Mouse (Mus musculus) C2C12 (cell line): Measurements from ENCODE around the gene Ahcyl2. TPM values are rescaled to one million over a fixed set of nuclear protein-coding genes. Genes with fewer than 3 reads are reported as not detected.

Experiments
- H3K27me3 ChIP-seq: one replicate; pipeline ENCODE4 v1.6.1; 2011; ENCODE audit not compliant: control insufficient read depth, insufficient read depth, insufficient read length
- H3K36me3 ChIP-seq: one replicate; pipeline ENCODE4 v1.6.1; 2011; ENCODE audit not compliant: control insufficient read depth, insufficient read depth
- H3K4me3 ChIP-seq: one replicate; pipeline ENCODE4 v1.5.1; 2011; ENCODE audit warnings: mild to moderate bottlenecking, control low read depth; ENCODE audit not compliant: poor library complexity, insufficient read depth, severe bottlenecking
- H3K79me2 ChIP-seq: one replicate; pipeline ENCODE4 v1.6.1; 2011; ENCODE audit not compliant: control insufficient read depth, insufficient read depth
- H3K79me3 ChIP-seq: one replicate; pipeline ENCODE4 v1.6.1; 2011; ENCODE audit warnings: low read depth, control low read depth
- H3ac ChIP-seq: one replicate; pipeline ENCODE3; 2011; ENCODE audit warnings: low read depth; ENCODE audit not compliant: control insufficient read depth, insufficient read length
- CEBPB ChIP-seq: IDR thresholded peaks from one replicate; pipeline ENCODE4 v1.6.1; 2011; ENCODE audit warnings: low read depth, mild to moderate bottlenecking, control low read depth, moderate library complexity
- CTCF ChIP-seq: IDR thresholded peaks from one replicate; pipeline ENCODE4 v1.5.1; 2011; ENCODE audit not compliant: control insufficient read depth, insufficient read depth, insufficient read length
- FOSL1 ChIP-seq: IDR thresholded peaks from one replicate; pipeline ENCODE4 v1.8.0; 2011; ENCODE audit warnings: mild to moderate bottlenecking, low read length; ENCODE audit not compliant: poor library complexity, insufficient read depth, severe bottlenecking
- MAX ChIP-seq: IDR thresholded peaks from one replicate; pipeline ENCODE4 v1.6.1; 2011; ENCODE audit warnings: mild to moderate bottlenecking, control low read depth
- MYOD1 ChIP-seq: IDR thresholded peaks from one replicate; pipeline ENCODE4 v1.6.1; 2011; ENCODE audit warnings: low read depth; ENCODE audit not compliant: control insufficient read depth, insufficient read length
- MYOG ChIP-seq: IDR thresholded peaks from one replicate; pipeline ENCODE4 v1.6.1; 2011; ENCODE audit not compliant: control insufficient read depth, insufficient read length; ENCODE audit errors: extremely low read depth
- USF1 ChIP-seq: IDR thresholded peaks from one replicate; pipeline ENCODE4 v1.6.1; 2011; ENCODE audit warnings: low read depth, mild to moderate bottlenecking, control low read depth, moderate library complexity
- polyA plus RNA-seq: library from polyadenylated mRNA; unstranded; fragments of >200 nt; fragmentation: generic; extraction: Trizol; gene quantifications from one replicate; pipeline ENCODE4 v1.2.1, GENCODE M21; 2012; ENCODE audit warnings: missing spikeins

Ahcyl2 gene
- polyA plus RNA-seq, 1 experiment, result 6.3 TPM

DNA sequence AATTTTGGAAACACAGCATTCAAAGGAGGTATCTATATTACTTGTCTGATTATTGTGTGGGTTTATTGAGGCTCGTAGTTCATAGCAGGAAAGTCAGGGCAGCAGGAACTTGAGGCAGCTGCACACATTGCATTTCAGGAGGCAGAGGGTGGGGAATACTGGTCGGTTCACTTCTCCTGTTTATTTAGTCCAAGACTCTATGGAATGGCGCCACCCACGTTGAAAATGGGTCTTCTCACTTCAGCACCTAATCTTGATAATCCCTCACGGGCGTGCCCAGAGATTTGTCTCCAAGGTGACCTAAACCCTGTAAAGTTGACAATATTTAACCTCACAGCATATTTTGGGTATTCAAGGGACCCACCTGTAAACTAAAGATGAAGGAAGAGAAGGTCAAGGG, 180.0 kb downstream of the Ahcyl2 start:
- no peaks in the 10 kb centered on the region for H3K79me3 ChIP-seq
- no peak overlapping the region for H3ac ChIP-seq
- H3K27me3 ChIP-seq, result no peaks in the 10 kb centered on the region
- no peaks in the 10 kb centered on the region for H3K79me2 ChIP-seq
- TF ChIP-seq USF1, result no peak
- TF ChIP-seq FOSL1, result no peak
- TF ChIP-seq CEBPB, result no peak
- no peak for TF ChIP-seq CTCF
- TF ChIP-seq MYOD1, result no peak
- no peak for TF ChIP-seq MYOG
- TF ChIP-seq MAX, result no peak
- no peak overlapping the region for H3K4me3 ChIP-seq
- no peaks in the 10 kb centered on the region for H3K36me3 ChIP-seq

DNA sequence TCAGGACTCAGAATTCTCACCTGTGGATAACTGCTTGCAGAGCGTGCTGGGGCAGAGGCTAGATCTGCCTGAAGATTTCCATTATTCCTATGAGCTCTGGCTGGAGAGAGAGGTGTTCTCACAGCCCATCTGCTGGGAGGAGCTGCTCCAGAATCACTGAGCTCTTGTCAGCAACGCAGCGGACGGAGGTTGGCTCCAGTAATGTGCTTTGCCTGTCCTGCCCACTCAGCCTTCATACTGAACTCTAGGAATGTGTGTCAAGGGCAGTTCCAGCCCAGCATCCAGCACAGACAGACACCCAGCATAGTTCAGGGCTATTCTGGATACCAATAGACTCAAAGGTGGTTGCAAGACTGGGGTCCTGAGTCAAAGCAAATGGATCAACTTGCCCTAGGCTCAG, 188.9 kb downstream of the Ahcyl2 start:
- H3K4me3 ChIP-seq, result no peak overlapping the region
- TF ChIP-seq CTCF (no peak), MYOD1 (no peak), FOSL1 (no peak), CEBPB (no peak), MYOG (no peak), MAX (no peak), USF1 (no peak)
- no peaks in the 10 kb centered on the region for H3K27me3 ChIP-seq
- H3K79me3 ChIP-seq, result no peaks in the 10 kb centered on the region
- H3K36me3 ChIP-seq, result no peaks in the 10 kb centered on the region
- H3K79me2 ChIP-seq, result no peaks in the 10 kb centered on the region
- no peak overlapping the region for H3ac ChIP-seq

DNA sequence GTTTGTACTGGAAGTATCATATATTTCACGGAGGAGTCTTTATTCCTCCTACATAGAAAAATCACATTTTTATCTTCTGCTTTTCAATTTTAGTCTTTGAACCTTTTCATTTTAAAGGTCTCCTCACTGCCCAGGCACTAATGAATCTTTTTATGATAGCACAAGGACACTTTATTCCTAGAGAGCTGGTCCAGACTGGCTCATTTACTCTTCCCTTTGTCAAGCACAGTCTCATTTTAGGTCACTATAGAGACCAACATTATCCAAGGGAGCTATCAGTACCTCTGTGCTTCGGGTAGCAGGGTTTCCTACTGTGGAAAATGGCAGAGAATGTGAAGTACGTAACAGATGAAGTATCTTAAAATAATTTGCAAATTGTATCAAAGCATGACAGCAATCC, 190.9 kb downstream of the Ahcyl2 start:
- Histone ChIP-seq H3K36me3 (no peaks in the 10 kb centered on the region), H3K79me3 (no peaks in the 10 kb centered on the region), H3K4me3 (no peak overlapping the region), H3ac (no peak overlapping the region), H3K79me2 (no peaks in the 10 kb centered on the region), H3K27me3 (no peaks in the 10 kb centered on the region)
- TF ChIP-seq MAX, result no peak
- TF ChIP-seq USF1, result no peak
- no peak for TF ChIP-seq MYOG
- TF ChIP-seq CTCF, result no peak
- no peak for TF ChIP-seq FOSL1
- TF ChIP-seq MYOD1, result no peak
- TF ChIP-seq CEBPB, result no peak

DNA sequence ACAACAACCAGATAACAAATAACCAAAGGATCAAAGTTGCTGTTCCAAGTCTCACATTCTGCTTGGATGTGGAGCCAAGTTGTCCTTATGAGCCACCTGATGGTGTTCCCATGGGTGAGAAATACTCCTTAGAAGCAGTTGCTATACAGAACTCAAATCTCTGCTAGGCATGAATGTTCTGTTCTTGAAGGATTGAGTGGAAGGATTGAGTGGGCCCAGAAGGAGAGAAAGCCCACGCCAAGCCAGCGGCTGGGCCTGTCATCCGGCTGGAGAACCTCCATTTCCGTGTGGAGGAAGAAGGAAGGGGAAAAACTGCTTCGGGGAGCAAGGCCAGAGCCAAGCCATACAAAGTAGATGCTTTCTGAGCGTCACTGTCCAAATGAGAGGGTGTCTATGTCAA, 193.3 kb downstream of the Ahcyl2 start:
- Histone ChIP-seq H3K79me2 (no peaks in the 10 kb centered on the region), H3ac (no peak overlapping the region), H3K79me3 (no peaks in the 10 kb centered on the region), H3K4me3 (no peak overlapping the region), H3K36me3 (no peaks in the 10 kb centered on the region), H3K27me3 (no peaks in the 10 kb centered on the region)
- no peak for TF ChIP-seq MYOD1
- no peak for TF ChIP-seq MAX
- no peak for TF ChIP-seq USF1
- TF ChIP-seq CTCF, result no peak
- TF ChIP-seq FOSL1, result no peak
- no peak for TF ChIP-seq CEBPB
- TF ChIP-seq MYOG, result no peak

Other genes starting within 250 kb of the Ahcyl2 start
- 7.6 TPM for gene Irf5, start 241.4 kb upstream of the Ahcyl2 start, polyA plus RNA-seq
- gene Tnpo3, start 158.1 kb upstream of the Ahcyl2 start, polyA plus RNA-seq, result 29.4 TPM
- 1.2 TPM for gene Tspan33, start 73.8 kb upstream of the Ahcyl2 start, polyA plus RNA-seq
- gene Smo, start 32.5 kb upstream of the Ahcyl2 start, polyA plus RNA-seq, result 86.2 TPM
- gene Strip2, start 149.0 kb downstream of the Ahcyl2 start, polyA plus RNA-seq, result 1.2 TPM